Mouse (Mus musculus) frontal cortex, postnatal 14 days (tissue): ENCODE measurements around the gene Ano8.
A peak's percentile ranks its signal among the peaks of the same experiment; 100 is the strongest.

Experiments used
- DNase-seq, 2 experiments: peaks; one replicate each; pipeline ENCODE4 v3.0.0; 2022; ENCODE audit warnings: low spot score in 2 of 2

Ano8 gene

GRCm38 (mm10) chr8:71498816-71499690, 13.3 kb upstream of the Ano8 start:
- no peak for DNase-seq

GRCm38 (mm10) chr8:71497881-71498501, 12.2 kb upstream of the Ano8 start:
- DNase-seq, result no peak

- no peak for DNase-seq
These were observed 11.4 kb upstream of the Ano8 start for GRCm38 (mm10) chr8:71497077-71497645.

GRCm38 (mm10) chr8:71496481-71496880, 10.7 kb upstream of the Ano8 start:
- no peak for DNase-seq

- DNase-seq, result no peak
These were observed 10.0 kb upstream of the Ano8 start for GRCm38 (mm10) chr8:71495811-71496210.

GRCm38 (mm10) chr8:71495039-71495438, 9.3 kb upstream of the Ano8 start:
- DNase-seq, result peak in 1 of 2 experiments; percentile 69

GRCm38 (mm10) chr8:71488454-71488853, 2.7 kb upstream of the Ano8 start:
- peak; percentile 77 to 82 for DNase-seq

GRCm38 (mm10) chr8:71487691-71488445, 2.1 kb upstream of the Ano8 start, which contains the start of gene Gtpbp3:
Gene Gtpbp3, plus strand, starts transcription at chr8:71488103.
- peak in 1 of 2 experiments; percentile 69 for DNase-seq

GRCm38 (mm10) chr8:71486136-71486529, 370 bp upstream of the Ano8 start:
- DNase-seq, result no peak

GRCm38 (mm10) chr8:71484736-71485135, 1.0 kb downstream of the Ano8 start:
- DNase-seq, result no peak

GRCm38 (mm10) chr8:71483932-71484331, 1.8 kb downstream of the Ano8 start:
- DNase-seq, result no peak

GRCm38 (mm10) chr8:71478943-71479342, 6.8 kb downstream of the Ano8 start:
- DNase-seq, result no peak

- DNase-seq, result no peak
These were observed 8.4 kb downstream of the Ano8 start for GRCm38 (mm10) chr8:71477196-71477845.

- DNase-seq, result peak; percentile 71 to 78
These were observed 9.4 kb downstream of the Ano8 start for GRCm38 (mm10) chr8:71476099-71476940.

- no peak for DNase-seq
These were observed 10.1 kb downstream of the Ano8 start for GRCm38 (mm10) chr8:71475702-71476075.

GRCm38 (mm10) chr8:71474785-71475701, 10.7 kb downstream of the Ano8 start:
- no peak for DNase-seq

GRCm38 (mm10) chr8:71474344-71474743, 11.4 kb downstream of the Ano8 start:
- no peak for DNase-seq

- no peak for DNase-seq
These were observed 13.0 kb downstream of the Ano8 start for GRCm38 (mm10) chr8:71472601-71473386.

- DNase-seq, result no peak
These were observed 13.9 kb downstream of the Ano8 start for GRCm38 (mm10) chr8:71471861-71472260.
